Mouse (Mus musculus) G1E (cell line): ENCODE data around the gene Yeats4.

Experiments
- CTCF ChIP-seq: IDR thresholded peaks from 2 replicates; pipeline ENCODE4 v1.5.1; 2012; ENCODE audit warnings: low read depth, low read length, inconsistent platforms, mixed read lengths
- GATA1 ChIP-seq: IDR thresholded peaks from 2 replicates; pipeline ENCODE4 v1.6.1; 2012; ENCODE audit warnings: borderline replicate concordance, low read length, inconsistent platforms, mixed read lengths
- GATA2 ChIP-seq: IDR thresholded peaks from 2 replicates; pipeline ENCODE4 v1.6.1; 2012; ENCODE audit warnings: low read depth, low read length, inconsistent platforms, borderline replicate concordance
- POLR2AphosphoS5 ChIP-seq: IDR thresholded peaks from 2 replicates; pipeline ENCODE4 v1.6.1; 2012; ENCODE audit warnings: low read depth, low read length, inconsistent platforms; ENCODE audit not compliant: insufficient replicate concordance
- TAL1 ChIP-seq: conservative IDR thresholded peaks from 2 replicates; pipeline ENCODE4 v1.6.1; 2012; ENCODE audit warnings: low read depth, low read length, inconsistent platforms, mixed read lengths

DNA sequence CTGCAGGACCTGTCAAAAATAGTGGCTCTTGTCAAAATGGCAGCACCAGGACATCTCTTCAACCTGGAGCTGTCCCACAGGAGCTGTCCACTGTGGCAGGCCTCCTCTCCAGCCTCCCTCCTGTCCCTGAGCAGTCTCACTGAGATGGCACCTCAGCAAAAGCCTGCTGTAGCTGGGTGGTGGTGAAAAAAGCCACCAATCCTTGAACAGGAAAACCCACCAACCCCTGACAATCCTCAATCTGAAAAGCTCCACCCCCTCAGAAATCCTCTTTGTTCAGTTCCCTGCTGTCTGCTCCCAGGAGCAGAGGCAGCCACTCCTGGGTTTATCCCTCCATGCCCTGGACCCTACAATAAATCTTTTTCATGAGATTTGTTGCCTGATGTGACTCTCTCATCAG lies 35.6 kb upstream of the Yeats4 start:
- TF ChIP-seq CTCF (no peak), TAL1 (no peak), GATA1 (no peak), POLR2AphosphoS5 (no peak), GATA2 (no peak)
